Mouse (Mus musculus): ENCODE data around the gene Rpl34.

GRCm38 (mm10) chr3:130758157-130758841 lies 28.1 kb upstream of the Rpl34 start:
- no peak for TF ChIP-seq CTCF (IDR thresholded peaks at IDR 0.05; ENCODE audit: low read depth)
- no peak for TF ChIP-seq EP300 (optimal IDR thresholded peaks at IDR 0.05)

All from stomach, postnatal 0 days (tissue).